In the genomic region with DNA sequence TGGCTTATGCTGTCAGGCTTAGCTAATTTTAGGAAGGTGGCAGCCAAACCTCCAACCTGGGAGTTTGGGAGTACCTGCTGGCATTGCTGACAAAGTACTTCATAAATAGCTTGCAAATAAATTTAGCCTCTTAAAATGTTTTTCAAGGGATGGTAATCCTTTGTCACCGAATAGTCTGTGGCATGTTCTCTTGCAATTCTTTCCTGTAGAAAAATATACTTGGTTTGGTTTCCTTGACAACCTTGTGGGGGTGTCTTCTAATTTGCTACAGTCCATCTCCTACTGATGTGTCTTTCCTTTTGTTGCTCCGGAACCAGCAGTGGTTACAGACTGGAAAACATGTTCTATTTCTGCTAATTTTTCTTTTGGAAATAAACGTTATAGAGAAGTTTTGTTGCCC, we compare ENCODE assay signal across 15 mouse cellular contexts. TPM values are rescaled to one million over a fixed set of nuclear protein-coding genes. Genes with fewer than 3 reads are reported as not detected.
DNase-seq lines count a peak whose midpoint lies in the region; ATAC-seq and TF ChIP-seq lines count a peak whose summit lies in the region.
"Had no signal": no experiment of that assay in that cellular context is flagged by ENCODE, and none has a peak within 500 bp of the region (broad histone marks: within the 10 kb centered on the region; RNA-seq: fewer than 3 reads in every experiment).

No protein-coding gene starts in this region.

- no peak for DNase-seq in heart, postnatal 4 days
- no peak for DNase-seq in left cerebral cortex, adult 2 months (ENCODE audit: extremely low spot score in 1 of 2, low spot score in 2 of 2)
- DNase-seq in left cerebral cortex, postnatal 36 days (ENCODE audit: low spot score in 2 of 2), result no peak
- DNase-seq in cerebellum, adult 18-20 months, result no peak
- no peak for DNase-seq in adrenal gland, postnatal 14 days
- DNase-seq: adrenal gland, adult 8-10 months; kidney, postnatal 36 days; layer of hippocampus, postnatal 36 days had no signal

- no peak overlapping the region for H3K9ac ChIP-seq in heart, embryonic 11.5 days (ENCODE audit: low read depth, low read length)
- no peak overlapping the region for H3K9ac ChIP-seq in forebrain, embryonic 15.5 days (replicated peaks)
- H3K9ac ChIP-seq in midbrain, embryonic 16.5 days (ENCODE audit: low read depth, low read length), result no peak overlapping the region

- WGBS in heart, embryonic 11.5 days (ENCODE audit: insufficient replicate concordance), result 59% methylated on average over 3 of the region's 3 CpGs
- 47% methylated on average over 3 of the region's 3 CpGs for WGBS in forebrain, embryonic 15.5 days
- 47% methylated on average over 3 of the region's 3 CpGs for WGBS in midbrain, embryonic 16.5 days

- H3K4me2 ChIP-seq in heart, embryonic 11.5 days, result peak overlapping the region; percentile 94
- H3K4me2 ChIP-seq in forebrain, embryonic 15.5 days (replicated peaks), result peak overlapping the region; percentile 50
- peak overlapping the region; percentile 74 for H3K4me2 ChIP-seq in midbrain, embryonic 16.5 days (ENCODE audit: low read length)

- no peak overlapping the region for H3K4me3 ChIP-seq in heart, embryonic 11.5 days (ENCODE audit: low read depth, low read length)
- peak overlapping the region; percentile 88 for H3K4me3 ChIP-seq in left cerebral cortex, adult 2 months
- H3K4me3 ChIP-seq in forebrain, embryonic 15.5 days, result peak overlapping the region; percentile 76
- H3K4me3 ChIP-seq in midbrain, embryonic 16.5 days (ENCODE audit: low read depth, low read length), result peak overlapping the region; percentile 87

- intact Hi-C loops in left cerebral cortex, adult 2 months (cut with DNase I), result loop anchor here (2.0 to 5.0 kb wide), 3 partner anchors 14 to 262 kb away; a partner anchor contains a TSS
- intact Hi-C loops in left cerebral cortex, postnatal 36 days (cut with DNase I), result loop anchor here (2.0 to 5.0 kb wide), 2 partner anchors 41 to 262 kb away; a partner anchor contains a TSS

- no peaks in the 10 kb centered on the region for H3K9me3 ChIP-seq in heart, embryonic 11.5 days (replicated peaks; ENCODE audit: control insufficient read depth, low read length)
- H3K9me3 ChIP-seq in forebrain, embryonic 15.5 days, result no peaks in the 10 kb centered on the region
- H3K9me3 ChIP-seq in midbrain, embryonic 16.5 days (replicated peaks; ENCODE audit: control insufficient read depth, low read length, poor library complexity, severe bottlenecking), result no peaks in the 10 kb centered on the region
- H3K9me3 ChIP-seq: embryonic facial prominence, embryonic 10.5 days; limb, embryonic 12.5 days; liver, embryonic 15.5 days had no signal

- TF ChIP-seq CTCF in left cerebral cortex, adult 2 months (IDR thresholded peaks at IDR 0.05), result no peak

- no peaks in the 10 kb centered on the region for H3K36me3 ChIP-seq in heart, embryonic 11.5 days (ENCODE audit: control insufficient read depth, insufficient read depth, low read length)
- no peaks in the 10 kb centered on the region for H3K36me3 ChIP-seq in forebrain, embryonic 15.5 days
- H3K36me3 ChIP-seq in midbrain, embryonic 16.5 days (ENCODE audit: control insufficient read depth, insufficient read depth, low read length), result no peaks in the 10 kb centered on the region
- H3K36me3 ChIP-seq: embryonic facial prominence, embryonic 10.5 days; limb, embryonic 12.5 days; liver, embryonic 15.5 days had no signal

- ATAC-seq in heart, embryonic 11.5 days (replicated peaks; ENCODE audit: insufficient number of reproducible peaks, low FRiP score, low TSS enrichment), result no peak
- ATAC-seq in forebrain, embryonic 15.5 days (replicated peaks), result no peak
- ATAC-seq in midbrain, embryonic 16.5 days, result no peak

- no peaks in the 10 kb centered on the region for H3K27me3 ChIP-seq in heart, embryonic 11.5 days (ENCODE audit: control insufficient read depth, insufficient read depth, low read length)
- no peaks in the 10 kb centered on the region for H3K27me3 ChIP-seq in forebrain, embryonic 15.5 days
- H3K27me3 ChIP-seq in midbrain, embryonic 16.5 days (ENCODE audit: control insufficient read depth, insufficient read depth, low read depth, low read length), result no peaks in the 10 kb centered on the region

- peaks cover 10% of the 10 kb centered on the region for H3K4me1 ChIP-seq in heart, embryonic 11.5 days (ENCODE audit: control insufficient read depth, insufficient read depth, low read length)
- peaks cover 11% of the 10 kb centered on the region; the same call in 1 of the 2 replicates for H3K4me1 ChIP-seq in forebrain, embryonic 15.5 days
- H3K4me1 ChIP-seq in midbrain, embryonic 16.5 days (ENCODE audit: control insufficient read depth, insufficient read depth, low read length), result peaks cover 5% of the 10 kb centered on the region; the same call in 1 of the 2 replicates

- no peak overlapping the region for H3K27ac ChIP-seq in heart, embryonic 11.5 days (ENCODE audit: low read depth, low read length)
- H3K27ac ChIP-seq in left cerebral cortex, adult 2 months, result peak overlapping the region; percentile 85
- no peak overlapping the region for H3K27ac ChIP-seq in forebrain, embryonic 15.5 days (replicated peaks)
- H3K27ac ChIP-seq in midbrain, embryonic 16.5 days (ENCODE audit: low read length), result no peak overlapping the region
- H3K27ac ChIP-seq: embryonic facial prominence, embryonic 10.5 days; limb, embryonic 12.5 days; liver, embryonic 15.5 days had no signal

RNA-seq across cellular contexts. Expression of a gene that starts 1.1 kb away (rescaled TPM):
- 37.4 and 42.5 TPM in 2 replicates for polyA plus RNA-seq in heart, embryonic 11.5 days (2014; fragmentation: Nextera tagmentation; extraction: Ambion mirVana)
- 10 to 100 TPM; 18.2 to 20.3 TPM for total RNA-seq in heart, postnatal 4 days (2021)
- 100 to 1,000 TPM; 110 to 123 TPM for total RNA-seq in left cerebral cortex, adult 2 months (2021)
- total RNA-seq in left cerebral cortex, postnatal 36 days (2021), result 100 to 1,000 TPM; 122 to 133 TPM
- polyA plus RNA-seq in forebrain, embryonic 15.5 days (2015; fragmentation: Nextera tagmentation; extraction: Ambion mirVana), result 48.7 and 49.3 TPM in 2 replicates
- polyA plus RNA-seq in midbrain, embryonic 16.5 days (2015; fragmentation: Nextera tagmentation; extraction: Ambion mirVana), result 37.9 and 44.5 TPM in 2 replicates
- 10.2 and 11.0 TPM in 2 replicates for total RNA-seq in adrenal gland, postnatal 14 days (2021)
- total RNA-seq: monocyte, adult 5-6 weeks had no signal

RNA-seq across cellular contexts. Expression of a gene that starts 55.2 kb away (rescaled TPM):
- polyA plus RNA-seq in heart, embryonic 11.5 days (2014; fragmentation: Nextera tagmentation; extraction: Ambion mirVana), result 10.0 and 11.1 TPM in 2 replicates
- 10 to 100 TPM in 1 of 2 experiments, 1 to 10 TPM in 1; 9.5 to 10.2 TPM for total RNA-seq in heart, postnatal 4 days (2021)
- total RNA-seq in left cerebral cortex, adult 2 months (2021), result 1 to 10 TPM; 6.1 to 6.9 TPM
- total RNA-seq in left cerebral cortex, postnatal 36 days (2021), result 1 to 10 TPM; 5.0 to 5.9 TPM
- polyA plus RNA-seq in forebrain, embryonic 15.5 days (2015; fragmentation: Nextera tagmentation; extraction: Ambion mirVana), result 6.6 and 7.7 TPM in 2 replicates
- 4.4 and 4.5 TPM in 2 replicates for polyA plus RNA-seq in midbrain, embryonic 16.5 days (2015; fragmentation: Nextera tagmentation; extraction: Ambion mirVana)
- 5.1 and 6.0 TPM in 2 replicates for total RNA-seq in adrenal gland, postnatal 14 days (2021)
